Mouse (Mus musculus): ENCODE measurements around the gene Stxbp1.

Stxbp1 gene

GRCm38 (mm10) chr2:32752181-32752580, 94.9 kb downstream of the Stxbp1 start:
- DNase-seq (ENCODE audit: low spot score in 2 of 2), result no peak

GRCm38 (mm10) chr2:32751665-32752033, 95.4 kb downstream of the Stxbp1 start:
- no peak for DNase-seq (ENCODE audit: low spot score in 2 of 2)

- DNase-seq (ENCODE audit: low spot score in 2 of 2), result no peak
Observed at GRCm38 (mm10) chr2:32750887-32751664, 96.0 kb downstream of the Stxbp1 start.

GRCm38 (mm10) chr2:32750199-32750598, 96.8 kb downstream of the Stxbp1 start:
- no peak for DNase-seq (ENCODE audit: low spot score in 2 of 2)

GRCm38 (mm10) chr2:32749082-32749481, 98.0 kb downstream of the Stxbp1 start:
- no peak for DNase-seq (ENCODE audit: low spot score in 2 of 2)

GRCm38 (mm10) chr2:32744272-32744982, 102.6 kb downstream of the Stxbp1 start:
- DNase-seq (ENCODE audit: low spot score in 2 of 2), result no peak

GRCm38 (mm10) chr2:32742173-32742531, 104.9 kb downstream of the Stxbp1 start:
- DNase-seq (ENCODE audit: low spot score in 2 of 2), result no peak

GRCm38 (mm10) chr2:32741273-32742172, 105.5 kb downstream of the Stxbp1 start:
- DNase-seq (ENCODE audit: low spot score in 2 of 2), result no peak

GRCm38 (mm10) chr2:32740916-32741272, 106.2 kb downstream of the Stxbp1 start, which contains the start of gene 6330409D20Rik:
TSS of gene 6330409D20Rik (minus strand) at chr2:32741016.
- no peak for DNase-seq (ENCODE audit: low spot score in 2 of 2)

GRCm38 (mm10) chr2:32739311-32739710, 107.7 kb downstream of the Stxbp1 start:
- DNase-seq (ENCODE audit: low spot score in 2 of 2), result no peak
